Mouse (Mus musculus) thymus, adult 2 months (tissue): ENCODE results near the gene Snapc3.

Source experiments
- CTCF ChIP-seq: fragments of 200-500 bp; IDR thresholded peaks from 2 replicates; pipeline ENCODE4 v1.5.1; 2012; ENCODE audit warnings: mild to moderate bottlenecking, control low read depth, low read length, moderate library complexity, borderline replicate concordance; ENCODE audit not compliant: control insufficient read depth, poor library complexity, insufficient read depth; ENCODE audit errors: extremely low read depth
- POLR2A ChIP-seq: fragments of 200-500 bp; IDR thresholded peaks from 2 replicates; pipeline ENCODE4 v1.6.1; 2012; ENCODE audit warnings: mild to moderate bottlenecking, low read length, control low read depth, moderate library complexity; ENCODE audit not compliant: control insufficient read depth, poor library complexity, insufficient read depth; ENCODE audit errors: extremely low read depth

GRCm38 (mm10) chr4:83441050-83441449 is 23.5 kb downstream of the Snapc3 start:
- no peak for TF ChIP-seq CTCF
- no peak for TF ChIP-seq POLR2A
